Mouse (Mus musculus): ENCODE results near the gene Kcnk10.

DNA sequence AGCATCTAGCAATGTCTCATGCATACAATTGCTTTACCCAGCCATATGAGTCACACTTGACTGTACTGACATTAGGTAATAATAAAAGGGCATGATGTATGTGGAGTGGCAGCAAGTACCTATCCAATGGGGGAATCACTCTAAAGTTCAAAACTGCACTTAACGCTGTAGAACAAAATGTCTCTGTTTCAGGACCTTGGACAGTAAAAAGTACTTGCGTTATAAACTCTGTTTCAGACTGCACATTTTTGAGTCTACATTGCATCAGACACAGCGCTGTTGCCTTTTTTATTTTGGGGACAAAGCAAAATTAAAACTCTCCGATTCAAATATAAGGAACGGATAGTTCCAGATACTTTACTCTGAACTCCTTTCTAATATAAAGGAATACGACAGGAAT is 10.5 kb upstream of the Kcnk10 start:
- no peak for TF ChIP-seq CTCF (IDR thresholded peaks at IDR 0.05; ENCODE audit: insufficient read depth, low read length)
- no peak for TF ChIP-seq POLR2A (IDR thresholded peaks at IDR 0.05; ENCODE audit: borderline replicate concordance, extremely low read depth, low read depth, low read length)

Measured in lung, adult 2 months (tissue).